Mouse (Mus musculus): Measurements from ENCODE around the gene 4930583I09Rik. TPM values are rescaled to one million over a fixed set of nuclear protein-coding genes. Genes with fewer than 3 reads are reported as not detected.

4930583I09Rik gene
- polyA plus RNA-seq, 1 experiment from 2014 or later = not detected

- WGBS (ENCODE audit: insufficient replicate concordance) = 36% methylated on average over 1 of the region's 1 CpGs
- Histone ChIP-seq H3K27me3 (ENCODE audit: insufficient read depth, low read length) (no peaks in the 10 kb centered on the region), H3K4me1 (ENCODE audit: insufficient read depth) (no peaks in the 10 kb centered on the region), H3K4me3 (ENCODE audit: low read depth, low read length) (no peak overlapping the region), H3K27ac (ENCODE audit: low read depth) (no peak overlapping the region), H3K36me3 (replicated peaks; ENCODE audit: insufficient read depth, low read length) (no peaks in the 10 kb centered on the region), H3K9me3 (ENCODE audit: low read length) (no peaks in the 10 kb centered on the region), H3K4me2 (ENCODE audit: low read depth, low read length) (no peak overlapping the region), H3K9ac (replicated peaks) (no peak overlapping the region)
- ATAC-seq (no peak), DNase-seq (no peak)
- TF ChIP-seq EP300 (IDR thresholded peaks at IDR 0.05; ENCODE audit: low read depth) = no peak
- no peak for TF ChIP-seq CTCF (IDR thresholded peaks at IDR 0.05; ENCODE audit: low read depth)
Measured at GRCm38 (mm10) chr17:64846654-64847053, 10.8 kb upstream of the 4930583I09Rik start.

GRCm38 (mm10) chr17:64836892-64837291 lies 1.0 kb upstream of the 4930583I09Rik start:
- H3K4me2 ChIP-seq (ENCODE audit: low read depth, low read length) = no peak overlapping the region
- H3K36me3 ChIP-seq (replicated peaks; ENCODE audit: insufficient read depth, low read length) = no peaks in the 10 kb centered on the region
- H3K27me3 ChIP-seq (ENCODE audit: insufficient read depth, low read length) = no peaks in the 10 kb centered on the region
- no peak for ATAC-seq
- WGBS (ENCODE audit: insufficient replicate concordance) = 33% methylated on average over 7 of the region's 7 CpGs
- no peak for DNase-seq
- H3K9ac ChIP-seq (replicated peaks) = no peak overlapping the region
- H3K27ac ChIP-seq (ENCODE audit: low read depth) = no peak overlapping the region
- no peaks in the 10 kb centered on the region for H3K9me3 ChIP-seq (ENCODE audit: low read length)
- no peak overlapping the region for H3K4me3 ChIP-seq (ENCODE audit: low read depth, low read length)
- peaks cover 2% of the 10 kb centered on the region; the same call in 1 of the 2 replicates for H3K4me1 ChIP-seq (ENCODE audit: insufficient read depth)
- TF ChIP-seq EP300 (IDR thresholded peaks at IDR 0.05; ENCODE audit: low read depth) (no peak), CTCF (IDR thresholded peaks at IDR 0.05; ENCODE audit: low read depth) (no peak)

GRCm38 (mm10) chr17:64836352-64836751 lies 481 bp upstream of the 4930583I09Rik start:
- no peak for ATAC-seq
- Histone ChIP-seq H3K9me3 (ENCODE audit: low read length) (no peaks in the 10 kb centered on the region), H3K27ac (ENCODE audit: low read depth) (no peak overlapping the region), H3K27me3 (ENCODE audit: insufficient read depth, low read length) (no peaks in the 10 kb centered on the region), H3K4me2 (ENCODE audit: low read depth, low read length) (no peak overlapping the region), H3K4me3 (ENCODE audit: low read depth, low read length) (no peak overlapping the region), H3K36me3 (replicated peaks; ENCODE audit: insufficient read depth, low read length) (no peaks in the 10 kb centered on the region), H3K9ac (replicated peaks) (no peak overlapping the region), H3K4me1 (ENCODE audit: insufficient read depth) (peaks cover 2% of the 10 kb centered on the region; the same call in 1 of the 2 replicates)
- DNase-seq = no peak
- WGBS (ENCODE audit: insufficient replicate concordance) = 80% methylated on average over 10 of the region's 10 CpGs
- no peak for TF ChIP-seq EP300 (IDR thresholded peaks at IDR 0.05; ENCODE audit: low read depth)
- TF ChIP-seq CTCF (IDR thresholded peaks at IDR 0.05; ENCODE audit: low read depth) = no peak

- Histone ChIP-seq H3K4me1 (ENCODE audit: insufficient read depth) (peaks cover 2% of the 10 kb centered on the region; the same call in 1 of the 2 replicates), H3K27ac (ENCODE audit: low read depth) (no peak overlapping the region), H3K27me3 (ENCODE audit: insufficient read depth, low read length) (no peaks in the 10 kb centered on the region), H3K4me2 (ENCODE audit: low read depth, low read length) (no peak overlapping the region), H3K9me3 (ENCODE audit: low read length) (no peaks in the 10 kb centered on the region), H3K9ac (replicated peaks) (no peak overlapping the region), H3K4me3 (ENCODE audit: low read depth, low read length) (no peak overlapping the region), H3K36me3 (replicated peaks; ENCODE audit: insufficient read depth, low read length) (no peaks in the 10 kb centered on the region)
- DNase-seq = no peak
- WGBS (ENCODE audit: insufficient replicate concordance) = 74% methylated on average over 7 of the region's 7 CpGs
- TF ChIP-seq EP300 (IDR thresholded peaks at IDR 0.05; ENCODE audit: low read depth) = no peak
- ATAC-seq = no peak
Measured at GRCm38 (mm10) chr17:64833906-64834490, 1.9 kb downstream of the 4930583I09Rik start.

DNA sequence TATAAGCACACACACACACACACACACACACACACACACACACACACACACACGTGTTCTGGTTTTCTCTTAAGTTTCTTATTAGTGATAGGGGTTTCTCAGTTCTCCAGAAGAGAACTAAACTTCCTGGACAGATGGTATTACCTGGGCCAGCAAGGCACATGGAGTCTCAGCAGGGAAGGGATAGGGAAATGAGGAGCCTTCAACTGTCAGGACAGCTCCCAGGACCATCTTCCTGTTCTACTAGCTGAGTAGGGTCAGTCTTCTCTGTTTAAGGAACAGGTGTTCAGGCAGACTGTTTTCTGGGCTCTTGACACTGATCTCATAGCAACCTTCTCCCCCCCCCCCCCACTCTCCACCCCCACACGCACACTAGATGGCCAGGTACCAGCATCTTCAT lies 2.8 kb downstream of the 4930583I09Rik start:
- Histone ChIP-seq H3K27ac (ENCODE audit: low read depth) (no peak overlapping the region), H3K27me3 (ENCODE audit: insufficient read depth, low read length) (no peaks in the 10 kb centered on the region), H3K9ac (replicated peaks) (no peak overlapping the region), H3K4me3 (ENCODE audit: low read depth, low read length) (no peak overlapping the region), H3K36me3 (replicated peaks; ENCODE audit: insufficient read depth, low read length) (no peaks in the 10 kb centered on the region), H3K9me3 (ENCODE audit: low read length) (no peaks in the 10 kb centered on the region), H3K4me2 (ENCODE audit: low read depth, low read length) (no peak overlapping the region), H3K4me1 (ENCODE audit: insufficient read depth) (peaks cover 2% of the 10 kb centered on the region; the same call in 1 of the 2 replicates)
- ATAC-seq (no peak), DNase-seq (no peak)
- WGBS (ENCODE audit: insufficient replicate concordance) = 80% methylated on average over 2 of the region's 2 CpGs
- TF ChIP-seq CTCF (IDR thresholded peaks at IDR 0.05; ENCODE audit: low read depth) = no peak
- TF ChIP-seq EP300 (IDR thresholded peaks at IDR 0.05; ENCODE audit: low read depth) = no peak

DNA sequence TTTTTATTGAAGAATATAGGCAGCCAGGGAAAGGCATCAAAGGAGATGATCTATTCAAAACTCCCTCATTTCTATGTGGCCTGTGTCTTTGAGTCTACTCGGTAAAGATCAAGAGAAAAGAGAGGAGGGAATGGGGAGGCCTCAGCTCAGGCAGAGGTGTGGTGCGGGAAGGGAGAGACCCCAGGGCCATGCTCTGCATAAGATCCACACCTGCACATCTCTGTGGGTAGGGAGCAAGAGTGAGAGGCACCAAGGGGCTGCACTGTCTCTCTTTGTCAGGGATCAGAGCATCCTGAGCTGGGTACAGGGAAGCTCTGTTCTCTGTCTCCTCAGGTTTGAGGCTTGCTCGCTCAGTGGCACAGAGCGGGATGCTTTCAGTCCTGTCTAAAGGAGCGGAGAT lies 8.4 kb downstream of the 4930583I09Rik start:
- TF ChIP-seq CTCF (IDR thresholded peaks at IDR 0.05; ENCODE audit: low read depth) = no peak
- TF ChIP-seq EP300 (IDR thresholded peaks at IDR 0.05; ENCODE audit: low read depth) = no peak
- H3K4me3 ChIP-seq (ENCODE audit: low read depth, low read length) = no peak overlapping the region
- H3K9ac ChIP-seq (replicated peaks) = no peak overlapping the region
- no peaks in the 10 kb centered on the region for H3K27me3 ChIP-seq (ENCODE audit: insufficient read depth, low read length)
- ATAC-seq (no peak), DNase-seq (no peak)
- H3K4me2 ChIP-seq (ENCODE audit: low read depth, low read length) = no peak overlapping the region
- no peak overlapping the region for H3K27ac ChIP-seq (ENCODE audit: low read depth)
- H3K36me3 ChIP-seq (replicated peaks; ENCODE audit: insufficient read depth, low read length) = no peaks in the 10 kb centered on the region
- H3K4me1 ChIP-seq (ENCODE audit: insufficient read depth) = no peaks in the 10 kb centered on the region; the same call in 1 of the 2 replicates
- 83% methylated on average over 5 of the region's 5 CpGs for WGBS (ENCODE audit: insufficient replicate concordance)
- no peaks in the 10 kb centered on the region for H3K9me3 ChIP-seq (ENCODE audit: low read length)
